ENCODE assay signal across 8 mouse cellular contexts in the genomic region with DNA sequence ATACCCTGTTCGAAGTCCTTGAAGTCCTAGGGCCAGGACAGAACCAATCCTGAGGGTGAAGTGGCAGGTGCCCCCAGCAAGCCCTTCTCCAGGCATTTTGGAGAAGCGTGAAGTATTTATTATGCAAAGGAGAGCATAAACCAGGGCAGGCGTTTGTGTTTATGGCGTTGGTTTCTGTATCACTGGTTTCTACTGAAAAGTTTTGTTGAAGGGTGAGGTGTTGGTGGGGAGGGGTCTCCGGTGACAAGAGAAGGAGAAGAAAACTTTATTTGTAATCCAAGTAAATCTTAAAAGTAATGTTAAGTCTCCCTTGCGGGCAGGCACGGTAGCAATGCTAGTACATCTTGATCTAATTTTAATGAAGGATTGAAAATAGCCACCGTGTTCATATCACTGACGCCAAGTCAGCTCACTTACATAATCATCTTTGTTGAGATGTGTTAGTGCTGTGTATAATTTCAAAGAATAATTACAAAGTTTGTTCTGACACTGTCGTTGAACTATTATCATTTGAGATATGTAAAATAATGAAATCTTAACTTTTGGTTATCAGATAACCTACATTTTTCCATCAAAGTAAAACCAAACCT.
A peak's percentile ranks its signal among the peaks of the same experiment; 100 is the strongest.
DNase-seq lines count a peak whose midpoint lies in the region; ATAC-seq and TF ChIP-seq lines count a peak whose summit lies in the region.

No protein-coding gene starts in this region.

- intact Hi-C loops in heart, postnatal 10 days (cut with DNase I): loop anchor here (2.0 to 5.0 kb wide), 3 partner anchors 15 to 70 kb away; no protein-coding TSS in a partner anchor
- intact Hi-C loops in left cerebral cortex, postnatal 36 days (cut with DNase I): loop anchor here (5.0 to 10.0 kb wide), 2 partner anchors 125 to 453 kb away; a partner anchor contains a TSS

- WGBS in heart, embryonic 16.5 days: 10% methylated on average over 10 of the region's 10 CpGs
- WGBS in forebrain, embryonic 11.5 days: 33% methylated on average over 10 of the region's 10 CpGs
- WGBS in liver, embryonic 13.5 days (ENCODE audit: insufficient replicate concordance): 33% methylated on average over 10 of the region's 10 CpGs

- peak overlapping the region; percentile 96 for H3K27ac ChIP-seq in heart, embryonic 16.5 days (ENCODE audit: low read length)
- no peak overlapping the region for H3K27ac ChIP-seq in MEL (ENCODE audit: control insufficient read depth, low read depth, low read length)
- no peak overlapping the region for H3K27ac ChIP-seq in forebrain, embryonic 11.5 days (ENCODE audit: low read depth, low read length)
- H3K27ac ChIP-seq in liver, embryonic 13.5 days: peak overlapping the region; percentile 90

- H3K9ac ChIP-seq in heart, embryonic 16.5 days (ENCODE audit: low read length): peak overlapping the region; percentile 94
- H3K9ac ChIP-seq in MEL (ENCODE audit: control insufficient read depth, low read depth, low read length, poor library complexity, severe bottlenecking): peak overlapping the region; percentile 85
- peak overlapping the region; percentile 87 for H3K9ac ChIP-seq in forebrain, embryonic 11.5 days (ENCODE audit: low read length)
- peak overlapping the region; percentile 92 for H3K9ac ChIP-seq in liver, embryonic 13.5 days

- no peak for TF ChIP-seq RAD21 in MEL (IDR thresholded peaks at IDR 0.05; ENCODE audit: low read depth, low read length)

- no peak for TF ChIP-seq CTCF in MEL (IDR thresholded peaks at IDR 0.05 in 2 of 3, conservative IDR thresholded peaks at IDR 0.05 in 1 of 3; ENCODE audit: control insufficient read depth in 1 of 3, insufficient read depth in 1 of 3, low read depth in 2 of 3, low read length in 3 of 3, poor library complexity in 1 of 3, severe bottlenecking in 1 of 3)

- H3K79me2 ChIP-seq in MEL (ENCODE audit: control insufficient read depth, insufficient read depth, low read length, poor library complexity): peaks cover 25% of the 10 kb centered on the region

- no peaks in the 10 kb centered on the region for H3K27me3 ChIP-seq in heart, embryonic 16.5 days (ENCODE audit: control insufficient read depth, insufficient read depth, low read length)
- no peaks in the 10 kb centered on the region for H3K27me3 ChIP-seq in MEL (ENCODE audit: control insufficient read depth in 1 of 2, insufficient read depth in 2 of 2, low read length in 2 of 2)
- H3K27me3 ChIP-seq in forebrain, embryonic 11.5 days (ENCODE audit: control insufficient read depth, insufficient read depth, low read length): no peaks in the 10 kb centered on the region
- H3K27me3 ChIP-seq in liver, embryonic 13.5 days: no peaks in the 10 kb centered on the region

- no peak for TF ChIP-seq EP300 in MEL (IDR thresholded peaks at IDR 0.05; ENCODE audit: low read depth in 1 of 2, low read length in 2 of 2)

- H3K4me2 ChIP-seq in heart, embryonic 16.5 days (ENCODE audit: low read depth, low read length): peak overlapping the region; percentile 62
- H3K4me2 ChIP-seq in forebrain, embryonic 11.5 days (ENCODE audit: low read depth, low read length, severe bottlenecking): peak overlapping the region; percentile 81
- peak overlapping the region; percentile 79 for H3K4me2 ChIP-seq in liver, embryonic 13.5 days

- no peaks in the 10 kb centered on the region for H3K36me3 ChIP-seq in heart, embryonic 16.5 days (ENCODE audit: control insufficient read depth, insufficient read depth)
- peaks cover 2 to 16% of the 10 kb centered on the region in 2 experiments; a peak in 3 of 4 replicates for H3K36me3 ChIP-seq in MEL (ENCODE audit: control insufficient read depth in 1 of 2, insufficient read depth in 2 of 2, low read length in 2 of 2)
- no peaks in the 10 kb centered on the region for H3K36me3 ChIP-seq in forebrain, embryonic 11.5 days (ENCODE audit: control insufficient read depth, insufficient read depth, low read length)
- no peaks in the 10 kb centered on the region for H3K36me3 ChIP-seq in liver, embryonic 13.5 days

- TF ChIP-seq POLR2A in MEL (IDR thresholded peaks at IDR 0.05; ENCODE audit: control insufficient read depth in 1 of 2, insufficient read depth in 1 of 2, low read depth in 1 of 2, low read length in 2 of 2, poor library complexity in 1 of 2): no peak

- no peak for DNase-seq in heart, postnatal 10 days
- DNase-seq in MEL (ENCODE audit: low read depth, low spot score): peak; percentile 55
- DNase-seq in forebrain, embryonic 11.5 days (ENCODE audit: low spot score): no peak
- DNase-seq in liver, embryonic 13.5 days: no peak
- no peak for DNase-seq in thymus, postnatal 25 days
- DNase-seq in layer of hippocampus, postnatal 14 days (ENCODE audit: low spot score in 2 of 2): no peak
- DNase-seq in left cerebral cortex, postnatal 36 days (ENCODE audit: low spot score in 2 of 2): no peak

- ATAC-seq in heart, embryonic 16.5 days (replicated peaks; ENCODE audit: extremely low read depth, insufficient read depth, low FRiP score): no peak
- no peak for ATAC-seq in forebrain, embryonic 11.5 days (replicated peaks; ENCODE audit: low FRiP score)
- no peak for ATAC-seq in liver, embryonic 13.5 days (ENCODE audit: low read depth)

- peak overlapping the region; percentile 83 for H3K4me3 ChIP-seq in heart, embryonic 16.5 days (ENCODE audit: low read length)
- H3K4me3 ChIP-seq in MEL (ENCODE audit: control insufficient read depth in 1 of 2, insufficient read depth in 1 of 2, low read depth in 2 of 2, low read length in 2 of 2): peak overlapping the region; percentile 88 to 89
- H3K4me3 ChIP-seq in forebrain, embryonic 11.5 days (ENCODE audit: low read depth, low read length): peak overlapping the region; percentile 69
- peak overlapping the region; percentile 88 for H3K4me3 ChIP-seq in liver, embryonic 13.5 days (replicated peaks)

- H3K9me3 ChIP-seq in heart, embryonic 16.5 days (replicated peaks; ENCODE audit: control insufficient read depth, low read length): no peaks in the 10 kb centered on the region
- no peaks in the 10 kb centered on the region for H3K9me3 ChIP-seq in MEL (replicated peaks; ENCODE audit: insufficient read depth, low read length)
- H3K9me3 ChIP-seq in forebrain, embryonic 11.5 days (ENCODE audit: control insufficient read depth, low read length): no peaks in the 10 kb centered on the region
- no peaks in the 10 kb centered on the region for H3K9me3 ChIP-seq in liver, embryonic 13.5 days (replicated peaks)

- H3K4me1 ChIP-seq in heart, embryonic 16.5 days (ENCODE audit: control insufficient read depth, insufficient read depth, low read length): peaks cover 16% of the 10 kb centered on the region
- peaks cover 0 to 3% of the 10 kb centered on the region in 2 experiments; a peak in 2 of 4 replicates for H3K4me1 ChIP-seq in MEL (ENCODE audit: control insufficient read depth in 1 of 2, insufficient read depth in 2 of 2, low read length in 2 of 2)
- no peaks in the 10 kb centered on the region for H3K4me1 ChIP-seq in forebrain, embryonic 11.5 days (replicated peaks; ENCODE audit: control insufficient read depth, insufficient read depth, low read length)
- peaks cover 27% of the 10 kb centered on the region for H3K4me1 ChIP-seq in liver, embryonic 13.5 days (replicated peaks)

TF ChIP-seq in MEL, 35 proteins besides CTCF, POLR2A, EP300 and RAD21:
- no peak for TF ChIP-seq ZNF384 (IDR thresholded peaks at IDR 0.05; ENCODE audit: low read depth, low read length)
- no peak for TF ChIP-seq JUND (IDR thresholded peaks at IDR 0.05; ENCODE audit: low read depth, low read length)
- no peak for TF ChIP-seq MAZ (IDR thresholded peaks at IDR 0.05; ENCODE audit: low read depth, low read length)
- TF ChIP-seq CHD2 (IDR thresholded peaks at IDR 0.05; ENCODE audit: low read length): no peak
- no peak for TF ChIP-seq KAT2A (conservative IDR thresholded peaks at IDR 0.05; ENCODE audit: low read depth, low read length)
- no peak for TF ChIP-seq POLR2AphosphoS5 (IDR thresholded peaks at IDR 0.05; ENCODE audit: borderline replicate concordance, low read depth, low read length)
- no peak for TF ChIP-seq SMC3 (IDR thresholded peaks at IDR 0.05; ENCODE audit: low read depth, low read length)
- TF ChIP-seq TBP (IDR thresholded peaks at IDR 0.05; ENCODE audit: low read depth, low read length): no peak
- TF ChIP-seq MYB (IDR thresholded peaks at IDR 0.05; ENCODE audit: low read depth, low read length): no peak
- TF ChIP-seq UBTF (IDR thresholded peaks at IDR 0.05; ENCODE audit: borderline replicate concordance, insufficient read depth, low read depth, low read length): no peak

Comparison
In these comparisons a context has a peak if more than half of its experiments do, and no peak if none do; other contexts are left out.
1. H3K27ac ChIP-seq: peak in heart, embryonic 16.5 days (single experiment) and liver, embryonic 13.5 days (single experiment); none in MEL (single experiment) and forebrain, embryonic 11.5 days (single experiment).
2. Peak in every context shown above with its lines, with median percentiles within 50 percentile points of each other: H3K4me2 ChIP-seq, H3K4me3 ChIP-seq and H3K9ac ChIP-seq.